Mouse (Mus musculus): Measurements from ENCODE around the gene Fbxo11. TPM values are rescaled to one million over a fixed set of nuclear protein-coding genes. Genes with fewer than 3 reads are reported as not detected.
"Not testable (repeated sequence)": the region's sequence is repeated elsewhere in the genome, so short reads cannot be mapped to it uniquely, and the experiment has no call there.

Fbxo11 gene
- polyA plus RNA-seq, 2 experiments: 29.5 to 63.0 TPM

- no peak for TF ChIP-seq POLR2A (IDR thresholded peaks at IDR 0.05; ENCODE audit: borderline replicate concordance, extremely low read depth, insufficient read depth, insufficient read length)
- 69% methylated on average over 8 of the region's 8 CpGs for WGBS
- no peak for DNase-seq (ENCODE audit: low spot score)
- H3K27me3 ChIP-seq (ENCODE audit: control insufficient read depth, insufficient read depth, low read length): no peaks in the 10 kb centered on the region
- no peak for ATAC-seq (ENCODE audit: low FRiP score, low read depth)
- no peak overlapping the region for H3K9ac ChIP-seq (ENCODE audit: low read depth, low read length, severe bottlenecking)
- H3K36me3 ChIP-seq (ENCODE audit: control insufficient read depth, insufficient read depth, low read length): no peaks in the 10 kb centered on the region
- no peak overlapping the region for H3K4me3 ChIP-seq (replicated peaks; ENCODE audit: low read length)
- H3K27ac ChIP-seq (replicated peaks; ENCODE audit: low read depth, low read length): no peak overlapping the region
- no peaks in the 10 kb centered on the region for H3K4me1 ChIP-seq (ENCODE audit: control insufficient read depth, insufficient read depth, low read length)
- H3K4me2 ChIP-seq (replicated peaks; ENCODE audit: low read depth, low read length, severe bottlenecking): no peak overlapping the region
- H3K9me3 ChIP-seq (ENCODE audit: control insufficient read depth, low read length): no peaks in the 10 kb centered on the region
Observed at GRCm38 (mm10) chr17:87958283-87958682, 106.8 kb downstream of the Fbxo11 start.

- H3K4me2 ChIP-seq (replicated peaks; ENCODE audit: low read depth, low read length, severe bottlenecking): no peak overlapping the region
- TF ChIP-seq POLR2A (IDR thresholded peaks at IDR 0.05; ENCODE audit: borderline replicate concordance, extremely low read depth, insufficient read depth, insufficient read length): no peak
Observed at GRCm38 (mm10) chr17:87957096-87957840, 107.8 kb downstream of the Fbxo11 start.

GRCm38 (mm10) chr17:87954618-87955124 is 110.4 kb downstream of the Fbxo11 start:
- H3K9me3 ChIP-seq (ENCODE audit: control insufficient read depth, low read length); DNase-seq (ENCODE audit: low spot score); H3K4me3 ChIP-seq (replicated peaks; ENCODE audit: low read length); H3K36me3 ChIP-seq (ENCODE audit: control insufficient read depth, insufficient read depth, low read length); H3K27me3 ChIP-seq (ENCODE audit: control insufficient read depth, insufficient read depth, low read length); H3K27ac ChIP-seq (replicated peaks; ENCODE audit: low read depth, low read length); H3K9ac ChIP-seq (ENCODE audit: low read depth, low read length, severe bottlenecking); ATAC-seq (ENCODE audit: low FRiP score, low read depth); H3K4me1 ChIP-seq (ENCODE audit: control insufficient read depth, insufficient read depth, low read length); H3K4me2 ChIP-seq (replicated peaks; ENCODE audit: low read depth, low read length, severe bottlenecking): not testable (repeated sequence)
- 96% methylated on average over 12 of the region's 13 CpGs for WGBS

More at GRCm38 (mm10) chr17:87957096-87957840, 107.8 kb downstream of the Fbxo11 start:
- Histone ChIP-seq H3K27me3 (ENCODE audit: control insufficient read depth, insufficient read depth, low read length) (no peaks in the 10 kb centered on the region), H3K9me3 (ENCODE audit: control insufficient read depth, low read length) (no peaks in the 10 kb centered on the region), H3K36me3 (ENCODE audit: control insufficient read depth, insufficient read depth, low read length) (no peaks in the 10 kb centered on the region), H3K27ac (replicated peaks; ENCODE audit: low read depth, low read length) (no peak overlapping the region), H3K4me3 (replicated peaks; ENCODE audit: low read length) (no peak overlapping the region), H3K9ac (ENCODE audit: low read depth, low read length, severe bottlenecking) (no peak overlapping the region), H3K4me1 (ENCODE audit: control insufficient read depth, insufficient read depth, low read length) (no peaks in the 10 kb centered on the region)
- no peak for ATAC-seq (ENCODE audit: low FRiP score, low read depth)
- WGBS: 54% methylated on average over 12 of the region's 12 CpGs
- DNase-seq (ENCODE audit: low spot score): no peak

- WGBS: 43% methylated on average over 16 of the region's 16 CpGs
- DNase-seq (ENCODE audit: low spot score): peak; percentile 63
- ATAC-seq (ENCODE audit: low FRiP score, low read depth): peak; percentile 60; the same call in 1 of the 2 replicates
- Histone ChIP-seq H3K4me3 (replicated peaks; ENCODE audit: low read length) (no peak overlapping the region), H3K27ac (replicated peaks; ENCODE audit: low read depth, low read length) (no peak overlapping the region), H3K4me1 (ENCODE audit: control insufficient read depth, insufficient read depth, low read length) (no peaks in the 10 kb centered on the region), H3K27me3 (ENCODE audit: control insufficient read depth, insufficient read depth, low read length) (no peaks in the 10 kb centered on the region), H3K36me3 (ENCODE audit: control insufficient read depth, insufficient read depth, low read length) (no peaks in the 10 kb centered on the region), H3K9ac (ENCODE audit: low read depth, low read length, severe bottlenecking) (no peak overlapping the region), H3K4me2 (replicated peaks; ENCODE audit: low read depth, low read length, severe bottlenecking) (no peak overlapping the region), H3K9me3 (ENCODE audit: control insufficient read depth, low read length) (no peaks in the 10 kb centered on the region)
- TF ChIP-seq POLR2A (IDR thresholded peaks at IDR 0.05; ENCODE audit: borderline replicate concordance, extremely low read depth, insufficient read depth, insufficient read length): no peak
Observed at GRCm38 (mm10) chr17:87948965-87949584, 116.0 kb downstream of the Fbxo11 start.

Other genes starting within 250 kb of the Fbxo11 start
- not detected in 2 replicates for gene Rpl36-ps4, start 144.3 kb downstream of the Fbxo11 start, polyA plus RNA-seq (2012; rRNA removed)
- not detected in 2 replicates for gene Rpl36-ps4, start 144.3 kb downstream of the Fbxo11 start, polyA plus RNA-seq (2014; fragmentation: Nextera tagmentation; extraction: Ambion mirVana)
- 18.0 and 24.5 TPM in 2 replicates for gene Msh6, start 90.2 kb downstream of the Fbxo11 start, polyA plus RNA-seq (2012; rRNA removed)
- gene Msh6, start 90.2 kb downstream of the Fbxo11 start, polyA plus RNA-seq (2014; fragmentation: Nextera tagmentation; extraction: Ambion mirVana): 45.4 and 49.3 TPM in 2 replicates